Mouse (Mus musculus) liver, postnatal 0 days (tissue): ENCODE measurements around the gene Nr1i3.

Experiments used
- CTCF ChIP-seq: sonication (generic); IDR thresholded peaks from 2 replicates; pipeline ENCODE4 v1.5.1; 2016; ENCODE audit warnings: antibody characterized with exemption, low read depth
- EP300 ChIP-seq: IDR thresholded peaks from 2 replicates; pipeline ENCODE4 v1.6.1; 2016; ENCODE audit warnings: antibody characterized with exemption, low read depth, mild to moderate bottlenecking

DNA sequence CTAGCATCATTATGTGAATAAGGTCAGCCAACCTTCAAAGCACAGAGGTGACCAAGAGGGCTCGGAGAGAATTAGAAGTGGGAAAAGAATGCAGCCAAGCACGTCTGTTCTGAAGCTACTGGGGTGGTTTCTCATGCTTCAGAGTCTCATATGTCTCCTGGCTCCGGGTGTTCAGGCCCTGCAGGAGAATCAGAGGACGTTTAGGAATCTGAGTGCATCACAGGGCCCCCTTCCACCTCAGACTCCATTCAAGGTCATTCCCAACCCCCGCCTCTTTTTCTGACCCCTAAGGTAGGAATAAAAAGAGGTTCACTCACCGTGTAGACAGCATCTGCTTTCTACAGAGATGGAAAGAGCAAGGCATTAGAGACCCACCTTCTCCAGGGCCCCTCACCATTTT is 16.0 kb downstream of the Nr1i3 start:
- TF ChIP-seq CTCF (no peak), EP300 (no peak)
